Mouse (Mus musculus): ENCODE measurements at regions not wholly inside any gene's neighbourhood (a gene's known extent, or its start where the extent isn't known, plus 50 kb on each side); places are given as distances from the start of the nearest gene placed in this dataset.

DNA sequence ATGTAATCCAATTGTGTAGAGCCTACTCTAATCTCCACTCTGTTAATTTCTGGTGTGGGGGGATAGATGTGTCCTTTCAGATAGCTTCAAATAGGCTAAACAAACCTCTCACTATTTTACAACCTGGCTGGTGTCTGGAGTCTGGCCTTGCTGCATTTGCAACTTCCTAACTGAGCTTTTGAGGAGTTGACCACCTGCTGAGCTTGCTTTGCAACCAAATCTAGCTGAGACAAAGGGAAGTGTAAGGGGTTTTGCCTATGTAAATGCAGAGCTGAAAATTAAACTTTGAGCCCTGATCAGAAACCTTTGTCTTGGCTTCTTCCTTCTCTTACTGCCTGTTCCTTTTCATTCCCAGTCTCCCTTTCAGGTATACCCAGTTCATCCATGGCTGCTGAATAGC is 404.3 kb downstream of the Cetn3 start:
- no peak overlapping the region for H3ac ChIP-seq (ENCODE audit: control insufficient read depth, insufficient read length, low read depth)
- H3K36me3 ChIP-seq (ENCODE audit: control insufficient read depth, insufficient read depth), result no peaks in the 10 kb centered on the region
- TF ChIP-seq USF1 (IDR thresholded peaks at IDR 0.05; ENCODE audit: low read depth), result no peak
- no peak for TF ChIP-seq FOSL1 (IDR thresholded peaks at IDR 0.05; ENCODE audit: insufficient read depth, low read length, poor library complexity, severe bottlenecking)
- TF ChIP-seq CTCF (IDR thresholded peaks at IDR 0.05; ENCODE audit: control insufficient read depth, insufficient read depth, insufficient read length), result no peak
- no peak for TF ChIP-seq MYOD1 (IDR thresholded peaks at IDR 0.05; ENCODE audit: control insufficient read depth, insufficient read length, low read depth)
- TF ChIP-seq MYOG (IDR thresholded peaks at IDR 0.05; ENCODE audit: control insufficient read depth, extremely low read depth, insufficient read length), result no peak
- no peak for TF ChIP-seq CEBPB (IDR thresholded peaks at IDR 0.05; ENCODE audit: low read depth)
- H3K27me3 ChIP-seq (ENCODE audit: control insufficient read depth, insufficient read depth, insufficient read length), result no peaks in the 10 kb centered on the region
- no peak overlapping the region for H3K4me3 ChIP-seq (ENCODE audit: insufficient read depth, poor library complexity, severe bottlenecking)
- no peaks in the 10 kb centered on the region for H3K79me3 ChIP-seq (ENCODE audit: low read depth)
- no peaks in the 10 kb centered on the region for H3K79me2 ChIP-seq (ENCODE audit: control insufficient read depth, insufficient read depth)

DNA sequence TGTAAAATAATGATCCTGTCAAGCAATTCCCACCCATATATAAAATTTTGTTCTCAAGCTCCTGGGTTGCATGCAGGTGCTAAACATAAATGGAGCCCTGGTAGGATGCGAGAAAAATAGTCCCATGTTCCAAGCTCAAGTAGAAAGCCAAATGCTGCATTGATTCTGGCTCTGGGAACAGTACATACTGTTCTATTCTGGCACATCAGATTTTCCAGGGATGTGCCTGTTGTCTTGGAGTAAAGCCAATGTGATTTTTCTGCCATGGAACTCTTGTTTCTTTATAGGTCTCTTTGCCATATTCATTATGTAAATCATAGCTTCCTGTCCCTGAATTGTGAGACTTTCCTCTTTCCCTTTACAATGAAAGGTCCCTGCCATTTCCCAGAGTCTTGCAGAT is 417.9 kb downstream of the Cetn3 start:
- Histone ChIP-seq H3ac (ENCODE audit: control insufficient read depth, insufficient read length, low read depth) (no peak overlapping the region), H3K79me3 (ENCODE audit: low read depth) (no peaks in the 10 kb centered on the region), H3K4me3 (ENCODE audit: insufficient read depth, poor library complexity, severe bottlenecking) (no peak overlapping the region), H3K27me3 (ENCODE audit: control insufficient read depth, insufficient read depth, insufficient read length) (no peaks in the 10 kb centered on the region), H3K36me3 (ENCODE audit: control insufficient read depth, insufficient read depth) (no peaks in the 10 kb centered on the region), H3K79me2 (ENCODE audit: control insufficient read depth, insufficient read depth) (no peaks in the 10 kb centered on the region)
- TF ChIP-seq FOSL1 (IDR thresholded peaks at IDR 0.05; ENCODE audit: insufficient read depth, low read length, poor library complexity, severe bottlenecking) (no peak), MYOD1 (IDR thresholded peaks at IDR 0.05; ENCODE audit: control insufficient read depth, insufficient read length, low read depth) (no peak), USF1 (IDR thresholded peaks at IDR 0.05; ENCODE audit: low read depth) (no peak), CTCF (IDR thresholded peaks at IDR 0.05; ENCODE audit: control insufficient read depth, insufficient read depth, insufficient read length) (no peak), MAX (IDR thresholded peaks at IDR 0.05) (no peak), MYOG (IDR thresholded peaks at IDR 0.05; ENCODE audit: control insufficient read depth, extremely low read depth, insufficient read length) (no peak), CEBPB (IDR thresholded peaks at IDR 0.05; ENCODE audit: low read depth) (no peak)

DNA sequence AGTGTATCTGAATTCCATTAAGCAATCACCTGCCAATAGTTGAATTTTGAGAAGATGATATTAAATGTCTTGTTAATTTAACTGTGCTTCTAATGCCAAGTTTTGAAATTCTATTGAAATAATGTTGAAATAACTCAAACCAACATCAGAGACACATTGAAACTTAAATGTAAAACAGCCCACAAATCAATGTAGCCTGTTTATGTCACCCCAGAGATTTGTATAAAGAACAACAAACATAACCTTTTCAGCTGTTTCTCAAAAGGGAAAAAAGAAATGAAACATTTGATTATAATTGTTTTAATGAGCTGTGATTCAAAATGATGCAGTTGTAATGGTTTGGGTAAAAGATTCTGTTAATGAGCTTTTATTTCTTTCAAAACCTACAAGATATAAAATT is 442.6 kb downstream of the Cetn3 start:
- Histone ChIP-seq H3K79me2 (ENCODE audit: control insufficient read depth, insufficient read depth) (no peaks in the 10 kb centered on the region), H3ac (ENCODE audit: control insufficient read depth, insufficient read length, low read depth) (no peak overlapping the region), H3K79me3 (ENCODE audit: low read depth) (no peaks in the 10 kb centered on the region), H3K36me3 (ENCODE audit: control insufficient read depth, insufficient read depth) (no peaks in the 10 kb centered on the region), H3K4me3 (ENCODE audit: insufficient read depth, poor library complexity, severe bottlenecking) (no peak overlapping the region), H3K27me3 (ENCODE audit: control insufficient read depth, insufficient read depth, insufficient read length) (no peaks in the 10 kb centered on the region)
- no peak for TF ChIP-seq MYOG (IDR thresholded peaks at IDR 0.05; ENCODE audit: control insufficient read depth, extremely low read depth, insufficient read length)

DNA sequence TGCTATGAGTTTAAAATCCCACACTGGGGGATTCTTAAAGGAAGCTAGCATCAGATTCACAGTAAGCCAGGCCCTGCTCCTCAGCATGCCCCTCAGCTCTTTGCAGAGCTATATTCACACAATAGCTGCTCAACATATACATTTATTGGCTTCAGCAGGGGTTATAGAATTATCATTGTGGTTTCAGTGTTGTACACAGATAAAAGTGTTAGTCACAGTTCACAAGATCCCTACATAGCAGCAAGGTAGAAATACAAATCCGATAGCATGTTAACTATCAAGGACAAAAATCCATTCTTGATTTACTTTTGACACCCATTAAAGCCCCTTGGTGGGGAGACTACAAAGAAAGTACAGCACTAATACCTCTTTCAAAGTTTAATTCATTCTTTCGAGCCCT is 451.0 kb downstream of the Cetn3 start:
- no peaks in the 10 kb centered on the region for H3K79me2 ChIP-seq (ENCODE audit: control insufficient read depth, insufficient read depth)
- H3K36me3 ChIP-seq (ENCODE audit: control insufficient read depth, insufficient read depth), result no peaks in the 10 kb centered on the region
- H3K27me3 ChIP-seq (ENCODE audit: control insufficient read depth, insufficient read depth, insufficient read length), result no peaks in the 10 kb centered on the region
- H3ac ChIP-seq (ENCODE audit: control insufficient read depth, insufficient read length, low read depth), result no peak overlapping the region
- TF ChIP-seq MYOG (IDR thresholded peaks at IDR 0.05; ENCODE audit: control insufficient read depth, extremely low read depth, insufficient read length), result no peak
- TF ChIP-seq CEBPB (IDR thresholded peaks at IDR 0.05; ENCODE audit: low read depth), result no peak
- TF ChIP-seq FOSL1 (IDR thresholded peaks at IDR 0.05; ENCODE audit: insufficient read depth, low read length, poor library complexity, severe bottlenecking), result no peak
- TF ChIP-seq CTCF (IDR thresholded peaks at IDR 0.05; ENCODE audit: control insufficient read depth, insufficient read depth, insufficient read length), result no peak
- no peak for TF ChIP-seq MYOD1 (IDR thresholded peaks at IDR 0.05; ENCODE audit: control insufficient read depth, insufficient read length, low read depth)
- TF ChIP-seq USF1 (IDR thresholded peaks at IDR 0.05; ENCODE audit: low read depth), result no peak
- no peak for TF ChIP-seq MAX (IDR thresholded peaks at IDR 0.05)
- H3K79me3 ChIP-seq (ENCODE audit: low read depth), result no peaks in the 10 kb centered on the region
- no peak overlapping the region for H3K4me3 ChIP-seq (ENCODE audit: insufficient read depth, poor library complexity, severe bottlenecking)

DNA sequence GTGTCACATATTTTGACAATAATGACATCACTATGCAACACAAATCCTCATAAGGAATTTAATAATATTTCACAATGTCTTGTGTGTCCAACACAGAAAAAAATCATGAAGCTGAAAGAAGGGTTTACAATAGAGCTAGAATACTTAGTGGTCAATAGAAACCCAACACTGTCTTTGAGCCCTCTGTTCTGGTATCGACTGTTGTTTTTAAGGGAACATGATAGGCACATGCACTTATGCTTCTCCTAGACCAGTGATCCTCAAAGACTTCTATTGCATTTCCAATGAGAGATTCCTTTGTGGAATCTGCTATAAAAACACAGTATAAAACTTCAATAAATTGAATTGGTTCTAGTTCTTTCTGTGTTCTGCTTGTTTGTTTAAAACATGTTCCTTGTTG is 463.4 kb downstream of the Cetn3 start:
- H3K79me2 ChIP-seq (ENCODE audit: control insufficient read depth, insufficient read depth), result no peaks in the 10 kb centered on the region
- no peak overlapping the region for H3ac ChIP-seq (ENCODE audit: control insufficient read depth, insufficient read length, low read depth)
- H3K27me3 ChIP-seq (ENCODE audit: control insufficient read depth, insufficient read depth, insufficient read length), result no peaks in the 10 kb centered on the region
- H3K4me3 ChIP-seq (ENCODE audit: insufficient read depth, poor library complexity, severe bottlenecking), result no peak overlapping the region
- H3K36me3 ChIP-seq (ENCODE audit: control insufficient read depth, insufficient read depth), result no peaks in the 10 kb centered on the region
- no peaks in the 10 kb centered on the region for H3K79me3 ChIP-seq (ENCODE audit: low read depth)
- TF ChIP-seq USF1 (IDR thresholded peaks at IDR 0.05; ENCODE audit: low read depth) (no peak), MYOD1 (IDR thresholded peaks at IDR 0.05; ENCODE audit: control insufficient read depth, insufficient read length, low read depth) (no peak), MAX (IDR thresholded peaks at IDR 0.05) (no peak), CTCF (IDR thresholded peaks at IDR 0.05; ENCODE audit: control insufficient read depth, insufficient read depth, insufficient read length) (no peak), MYOG (IDR thresholded peaks at IDR 0.05; ENCODE audit: control insufficient read depth, extremely low read depth, insufficient read length) (no peak), FOSL1 (IDR thresholded peaks at IDR 0.05; ENCODE audit: insufficient read depth, low read length, poor library complexity, severe bottlenecking) (no peak), CEBPB (IDR thresholded peaks at IDR 0.05; ENCODE audit: low read depth) (no peak)

DNA sequence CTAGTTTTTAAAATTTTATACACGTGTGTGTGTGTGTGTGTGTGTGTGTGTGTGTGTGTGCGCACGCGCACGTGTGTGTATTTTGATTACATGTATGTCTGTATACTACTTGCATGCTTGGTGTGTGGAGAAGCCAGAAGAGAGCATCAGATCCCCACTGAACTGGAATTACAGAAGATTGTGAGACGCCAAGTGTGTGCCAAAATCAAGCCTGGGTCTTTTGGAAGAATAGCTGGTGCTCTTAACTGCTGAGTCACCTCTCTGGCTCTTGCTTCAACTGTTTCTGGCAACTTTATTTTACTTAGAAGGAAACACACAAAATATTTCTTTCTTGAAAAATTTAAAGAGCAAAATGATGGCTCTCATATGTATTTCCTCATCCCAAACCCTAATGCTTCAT is 467.5 kb downstream of the Cetn3 start:
- no peaks in the 10 kb centered on the region for H3K27me3 ChIP-seq (ENCODE audit: control insufficient read depth, insufficient read depth, insufficient read length)
- H3K36me3 ChIP-seq (ENCODE audit: control insufficient read depth, insufficient read depth), result no peaks in the 10 kb centered on the region
- H3K79me3 ChIP-seq (ENCODE audit: low read depth), result no peaks in the 10 kb centered on the region
- no peak overlapping the region for H3K4me3 ChIP-seq (ENCODE audit: insufficient read depth, poor library complexity, severe bottlenecking)
- TF ChIP-seq MAX (IDR thresholded peaks at IDR 0.05), result no peak
- no peak for TF ChIP-seq MYOG (IDR thresholded peaks at IDR 0.05; ENCODE audit: control insufficient read depth, extremely low read depth, insufficient read length)
- TF ChIP-seq FOSL1 (IDR thresholded peaks at IDR 0.05; ENCODE audit: insufficient read depth, low read length, poor library complexity, severe bottlenecking), result no peak
- TF ChIP-seq MYOD1 (IDR thresholded peaks at IDR 0.05; ENCODE audit: control insufficient read depth, insufficient read length, low read depth), result no peak
- no peak for TF ChIP-seq CEBPB (IDR thresholded peaks at IDR 0.05; ENCODE audit: low read depth)
- TF ChIP-seq CTCF (IDR thresholded peaks at IDR 0.05; ENCODE audit: control insufficient read depth, insufficient read depth, insufficient read length), result no peak
- TF ChIP-seq USF1 (IDR thresholded peaks at IDR 0.05; ENCODE audit: low read depth), result no peak
- H3ac ChIP-seq (ENCODE audit: control insufficient read depth, insufficient read length, low read depth), result no peak overlapping the region
- H3K79me2 ChIP-seq (ENCODE audit: control insufficient read depth, insufficient read depth), result no peaks in the 10 kb centered on the region

All from C2C12 (cell line).